Mouse (Mus musculus): ENCODE results near the gene Nfkb1. TPM values are rescaled to one million over a fixed set of nuclear protein-coding genes. Genes with fewer than 3 reads are reported as not detected.

Gene Nfkb1
- polyA plus RNA-seq, 1 experiment: 46.0 TPM

DNA sequence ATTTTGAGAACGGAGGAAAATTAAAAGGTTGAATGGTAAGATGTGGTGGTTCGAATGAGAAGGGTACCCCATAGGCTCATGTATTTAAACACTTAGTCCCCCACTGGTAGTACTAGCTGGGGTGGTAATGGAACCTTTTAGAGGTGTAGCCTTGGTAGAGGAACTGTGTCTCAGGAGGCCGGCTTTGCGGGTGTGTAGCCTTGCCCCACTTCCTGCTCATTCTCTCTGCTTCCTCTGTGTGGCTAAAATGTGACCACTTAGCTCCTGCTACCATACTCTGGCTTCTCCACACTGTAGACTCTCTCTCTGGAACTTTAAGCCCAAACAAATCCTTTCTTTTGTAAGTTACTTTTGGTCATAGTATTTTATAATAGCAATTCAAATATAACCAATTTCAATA lies 126.0 kb downstream of the Nfkb1 start:
- H3K4me3 ChIP-seq (ENCODE audit: insufficient read depth, low read depth, low read length): no peak overlapping the region
- H3K36me3 ChIP-seq (ENCODE audit: control insufficient read depth, insufficient read depth, low read length): no peaks in the 10 kb centered on the region; the same call in 1 of the 2 replicates
- DNase-seq: no peak
- no peak overlapping the region for H3K27ac ChIP-seq (ENCODE audit: insufficient read depth, low read depth, low read length)
- TF ChIP-seq POLR2A (IDR thresholded peaks at IDR 0.05; ENCODE audit: low read depth, low read length) (no peak), CTCF (conservative IDR thresholded peaks at IDR 0.05; ENCODE audit: insufficient read depth, insufficient read length, low read depth, low read length) (no peak)
- 94% methylated on average over 4 of the region's 4 CpGs for WGBS
- no peaks in the 10 kb centered on the region for H3K4me1 ChIP-seq (ENCODE audit: control insufficient read depth, insufficient read depth, low read length)
- H3K27me3 ChIP-seq (replicated peaks; ENCODE audit: control insufficient read depth, insufficient read depth, low read length): no peaks in the 10 kb centered on the region

DNA sequence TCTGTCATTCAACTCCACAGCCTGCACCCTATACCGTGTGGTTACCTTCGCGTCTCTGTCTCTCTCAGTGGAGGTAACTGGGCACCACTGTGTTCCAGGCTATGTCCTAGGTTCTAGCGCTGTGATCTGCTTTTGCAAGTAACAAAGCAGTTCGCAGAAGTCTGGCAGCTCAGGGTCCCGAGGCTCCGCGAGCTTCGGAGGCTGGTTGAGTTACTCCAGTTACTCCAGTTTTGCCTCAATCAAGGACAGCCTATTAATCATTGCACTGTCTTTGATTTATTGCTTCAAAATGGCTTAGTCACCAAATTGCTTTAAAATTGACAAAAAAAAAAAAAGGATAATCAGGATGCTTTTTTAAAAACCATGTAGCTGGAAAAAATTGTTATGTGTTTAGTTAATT lies 126.6 kb downstream of the Nfkb1 start:
- WGBS: 83% methylated on average over 9 of the region's 9 CpGs
- TF ChIP-seq POLR2A (IDR thresholded peaks at IDR 0.05; ENCODE audit: low read depth, low read length) (no peak), CTCF (conservative IDR thresholded peaks at IDR 0.05; ENCODE audit: insufficient read depth, insufficient read length, low read depth, low read length) (no peak)
- no peak for DNase-seq

DNA sequence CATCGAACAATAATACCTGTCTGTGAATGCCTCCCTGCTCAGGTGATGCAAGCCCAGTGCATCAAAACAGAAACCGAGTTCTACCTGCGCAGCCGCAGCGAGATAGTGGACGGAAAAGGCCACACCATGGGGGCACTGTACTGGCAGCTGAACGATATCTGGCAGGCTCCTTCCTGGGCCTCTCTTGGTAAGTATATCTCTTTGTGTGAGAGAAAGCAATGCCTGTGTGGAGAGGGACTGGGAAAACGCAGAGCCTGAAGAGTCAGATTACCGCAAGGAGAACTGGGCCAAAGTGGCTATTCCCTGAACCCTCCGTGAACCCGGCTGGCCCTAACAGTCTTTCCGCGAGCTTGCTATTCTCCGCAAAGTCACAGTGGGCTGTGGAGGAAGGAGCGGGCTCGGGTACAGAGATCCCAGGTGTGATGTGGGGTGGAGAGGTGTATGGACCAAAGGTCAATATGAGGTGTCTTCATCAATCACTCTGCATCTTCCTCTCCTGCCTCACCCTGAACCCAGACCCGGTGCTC lies 128.1 kb downstream of the Nfkb1 start:
- H3K27me3 ChIP-seq (replicated peaks; ENCODE audit: control insufficient read depth, insufficient read depth, low read length): no peaks in the 10 kb centered on the region
- H3K36me3 ChIP-seq (ENCODE audit: control insufficient read depth, insufficient read depth, low read length): peaks cover 3% of the 10 kb centered on the region
- H3K4me3 ChIP-seq (ENCODE audit: insufficient read depth, low read depth, low read length): no peak overlapping the region
- no peak for DNase-seq
- no peak overlapping the region for H3K27ac ChIP-seq (ENCODE audit: insufficient read depth, low read depth, low read length)
- H3K4me1 ChIP-seq (ENCODE audit: control insufficient read depth, insufficient read depth, low read length): no peaks in the 10 kb centered on the region
- 81% methylated on average over 17 of the region's 17 CpGs for WGBS
- TF ChIP-seq POLR2A (IDR thresholded peaks at IDR 0.05; ENCODE audit: low read depth, low read length): no peak
- no peak for TF ChIP-seq CTCF (conservative IDR thresholded peaks at IDR 0.05; ENCODE audit: insufficient read depth, insufficient read length, low read depth, low read length)

More for the DNA sequence above, 126.6 kb downstream of the Nfkb1 start:
- no peaks in the 10 kb centered on the region for H3K4me1 ChIP-seq (ENCODE audit: control insufficient read depth, insufficient read depth, low read length)
- no peak overlapping the region for H3K27ac ChIP-seq (ENCODE audit: insufficient read depth, low read depth, low read length)
- H3K36me3 ChIP-seq (ENCODE audit: control insufficient read depth, insufficient read depth, low read length): no peaks in the 10 kb centered on the region; the same call in 1 of the 2 replicates
- H3K27me3 ChIP-seq (replicated peaks; ENCODE audit: control insufficient read depth, insufficient read depth, low read length): no peaks in the 10 kb centered on the region
- no peak overlapping the region for H3K4me3 ChIP-seq (ENCODE audit: insufficient read depth, low read depth, low read length)

- H3K4me1 ChIP-seq (ENCODE audit: control insufficient read depth, insufficient read depth, low read length): no peaks in the 10 kb centered on the region
- H3K36me3 ChIP-seq (ENCODE audit: control insufficient read depth, insufficient read depth, low read length): peaks cover 5% of the 10 kb centered on the region
- H3K27ac ChIP-seq (ENCODE audit: insufficient read depth, low read depth, low read length): no peak overlapping the region
- H3K27me3 ChIP-seq (replicated peaks; ENCODE audit: control insufficient read depth, insufficient read depth, low read length): no peaks in the 10 kb centered on the region
- H3K4me3 ChIP-seq (ENCODE audit: insufficient read depth, low read depth, low read length): no peak overlapping the region
- TF ChIP-seq POLR2A (IDR thresholded peaks at IDR 0.05; ENCODE audit: low read depth, low read length): no peak
- TF ChIP-seq CTCF (conservative IDR thresholded peaks at IDR 0.05; ENCODE audit: insufficient read depth, insufficient read length, low read depth, low read length): no peak
- WGBS: 72% methylated on average over 7 of the region's 7 CpGs
- no peak for DNase-seq
These were observed 129.3 kb downstream of the Nfkb1 start for GRCm38 (mm10) chr3:135562036-135562435.

DNA sequence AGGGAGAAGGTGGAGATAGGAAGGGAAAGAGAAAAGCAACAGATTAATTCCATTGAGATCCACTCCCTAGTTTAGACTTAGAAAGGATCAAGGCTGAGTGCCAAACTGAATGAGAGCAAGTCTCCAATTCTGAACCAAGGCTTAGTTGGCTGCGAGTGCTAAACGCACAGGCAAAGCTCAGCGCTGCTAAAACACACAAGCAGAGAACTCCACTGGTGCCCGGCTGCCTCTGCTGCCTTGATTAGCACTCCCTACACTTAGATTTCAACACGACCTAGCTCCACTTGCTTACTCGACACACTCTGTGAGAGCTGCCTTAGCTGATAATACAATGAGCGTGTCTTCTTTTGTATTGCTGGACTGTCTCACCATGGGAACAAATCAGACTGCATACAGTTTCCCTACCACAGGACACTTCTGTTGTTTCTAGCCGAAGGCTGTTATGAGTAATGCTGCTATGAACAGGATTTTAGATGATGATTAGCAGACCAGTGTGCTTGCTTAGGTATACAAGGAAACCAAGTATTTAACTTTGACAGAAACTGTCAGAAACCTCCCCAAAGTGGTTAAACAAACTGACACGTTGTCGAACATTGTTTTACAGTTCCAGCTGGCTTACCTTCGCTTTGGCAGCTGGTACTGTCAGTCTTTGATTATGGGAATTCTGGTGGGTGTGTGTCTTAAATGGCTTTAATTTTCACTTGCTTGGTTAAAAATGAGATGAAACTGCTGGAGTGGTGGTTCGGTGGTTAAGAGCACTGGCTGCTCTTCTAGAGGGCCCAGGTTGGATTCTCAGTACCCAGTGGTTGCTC lies 134.3 kb downstream of the Nfkb1 start:
- 91% methylated on average over 12 of the region's 12 CpGs for WGBS

DNA sequence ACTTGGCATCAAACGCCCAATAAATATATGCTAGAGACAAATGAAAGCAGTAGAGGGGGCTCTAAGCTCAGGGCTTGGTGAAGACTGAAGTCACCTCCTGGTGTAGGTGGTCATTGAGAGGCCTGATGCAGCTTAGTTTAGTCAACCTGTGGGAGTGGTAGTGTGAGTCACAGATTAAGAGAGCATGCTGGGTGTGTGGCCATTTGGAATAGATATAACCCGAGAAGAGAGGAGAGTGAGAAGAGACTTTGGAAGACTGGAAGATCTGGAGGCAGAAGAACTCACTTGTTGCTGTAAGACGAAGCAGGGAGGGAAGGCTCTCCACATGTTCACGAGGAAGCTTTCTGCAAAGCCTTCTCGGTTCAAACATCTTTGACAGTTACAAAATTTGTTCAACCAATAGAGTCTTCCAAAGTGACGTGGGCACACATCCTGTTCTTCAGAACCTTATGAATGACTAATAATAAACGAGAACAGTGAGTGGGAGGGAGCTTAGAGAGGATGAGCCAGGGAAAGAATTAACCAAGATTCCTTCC lies 135.2 kb downstream of the Nfkb1 start:
- no peak overlapping the region for H3K4me3 ChIP-seq (ENCODE audit: insufficient read depth, low read depth, low read length)
- peaks cover 11% of the 10 kb centered on the region for H3K36me3 ChIP-seq (ENCODE audit: control insufficient read depth, insufficient read depth, low read length)
- H3K27me3 ChIP-seq (replicated peaks; ENCODE audit: control insufficient read depth, insufficient read depth, low read length): no peaks in the 10 kb centered on the region
- no peak for DNase-seq
- 76% methylated on average over 7 of the region's 7 CpGs for WGBS
- H3K4me1 ChIP-seq (ENCODE audit: control insufficient read depth, insufficient read depth, low read length): no peaks in the 10 kb centered on the region
- no peak for TF ChIP-seq CTCF (conservative IDR thresholded peaks at IDR 0.05; ENCODE audit: insufficient read depth, insufficient read length, low read depth, low read length)
- TF ChIP-seq POLR2A (IDR thresholded peaks at IDR 0.05; ENCODE audit: low read depth, low read length): no peak
- no peak overlapping the region for H3K27ac ChIP-seq (ENCODE audit: insufficient read depth, low read depth, low read length)

More for the DNA sequence above, 134.3 kb downstream of the Nfkb1 start:
- Histone ChIP-seq H3K4me3 (ENCODE audit: insufficient read depth, low read depth, low read length) (no peak overlapping the region), H3K36me3 (ENCODE audit: control insufficient read depth, insufficient read depth, low read length) (peaks cover 11% of the 10 kb centered on the region), H3K27ac (ENCODE audit: insufficient read depth, low read depth, low read length) (no peak overlapping the region), H3K27me3 (replicated peaks; ENCODE audit: control insufficient read depth, insufficient read depth, low read length) (no peaks in the 10 kb centered on the region), H3K4me1 (ENCODE audit: control insufficient read depth, insufficient read depth, low read length) (no peaks in the 10 kb centered on the region)
- TF ChIP-seq CTCF (conservative IDR thresholded peaks at IDR 0.05; ENCODE audit: insufficient read depth, insufficient read length, low read depth, low read length) (no peak), POLR2A (IDR thresholded peaks at IDR 0.05; ENCODE audit: low read depth, low read length) (no peak)
- DNase-seq: no peak

DNA sequence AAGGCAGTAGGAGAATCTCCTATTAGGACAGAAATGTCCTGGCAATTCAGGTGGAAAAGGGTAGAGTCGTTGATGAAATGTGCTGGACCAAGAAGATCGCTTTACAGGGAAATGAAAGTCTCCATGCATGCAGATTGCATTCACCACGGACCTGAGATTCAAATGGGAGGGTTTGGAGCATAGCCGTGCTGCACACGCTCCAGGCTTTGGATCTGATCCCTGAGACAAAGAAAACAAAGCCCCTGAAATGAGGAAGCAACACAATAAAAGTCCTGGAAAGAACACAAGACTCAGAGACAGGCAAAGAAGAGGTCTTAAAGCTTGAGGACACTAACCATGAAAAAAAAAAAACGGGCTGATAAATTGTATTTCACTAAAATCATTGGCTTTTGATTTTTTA lies 136.2 kb downstream of the Nfkb1 start:
- peaks cover 13% of the 10 kb centered on the region for H3K36me3 ChIP-seq (ENCODE audit: control insufficient read depth, insufficient read depth, low read length)
- no peaks in the 10 kb centered on the region for H3K4me1 ChIP-seq (ENCODE audit: control insufficient read depth, insufficient read depth, low read length)
- H3K4me3 ChIP-seq (ENCODE audit: insufficient read depth, low read depth, low read length): no peak overlapping the region
- DNase-seq: no peak
- H3K27ac ChIP-seq (ENCODE audit: insufficient read depth, low read depth, low read length): no peak overlapping the region
- WGBS: 62% methylated on average over 6 of the region's 6 CpGs
- no peak for TF ChIP-seq CTCF (conservative IDR thresholded peaks at IDR 0.05; ENCODE audit: insufficient read depth, insufficient read length, low read depth, low read length)
- TF ChIP-seq POLR2A (IDR thresholded peaks at IDR 0.05; ENCODE audit: low read depth, low read length): no peak
- H3K27me3 ChIP-seq (replicated peaks; ENCODE audit: control insufficient read depth, insufficient read depth, low read length): no peaks in the 10 kb centered on the region

All from kidney, adult 2 months (tissue).